Mouse (Mus musculus): Measurements from ENCODE around the gene 1520401A03Rik.
"Not testable (repeated sequence)": the region's sequence is repeated elsewhere in the genome, so short reads cannot be mapped to it uniquely, and the experiment has no call there.

The 1520401A03Rik gene

DNA sequence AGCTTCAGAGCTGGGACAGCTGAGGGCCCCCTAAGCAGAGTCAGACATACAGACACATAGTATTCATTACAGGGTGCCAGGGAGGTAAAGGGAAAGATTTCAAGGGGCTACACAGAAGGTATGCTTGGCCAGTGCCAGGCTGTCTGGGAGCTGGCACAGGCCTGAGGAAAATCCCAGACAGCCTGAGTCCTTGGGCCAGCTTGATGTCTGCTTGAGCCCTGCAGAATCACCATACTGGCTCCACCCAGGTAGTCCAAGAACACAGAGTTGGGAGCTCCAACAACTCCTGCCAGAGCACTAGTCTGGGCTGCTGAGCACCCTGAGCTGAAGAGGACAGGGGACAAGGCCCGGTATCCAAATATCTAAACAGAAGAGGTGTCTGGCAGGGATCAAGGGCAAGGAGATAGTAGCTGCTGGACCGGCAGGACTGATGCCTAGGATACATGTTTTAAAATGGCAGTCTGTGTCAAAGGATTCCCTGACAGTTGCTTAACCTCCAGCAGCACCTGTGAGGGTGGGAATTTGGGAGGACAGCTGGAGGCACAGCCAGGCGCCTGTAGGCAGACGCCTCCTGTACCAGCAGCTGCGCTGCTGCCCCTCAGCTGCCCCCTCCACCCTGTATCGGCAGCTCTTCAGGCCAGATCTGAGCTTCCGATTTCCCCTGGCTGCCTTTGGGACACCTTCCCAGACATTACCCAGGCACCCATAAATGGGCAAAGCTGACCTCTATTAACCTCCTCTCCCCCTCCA, at the start of gene 1520401A03Rik:
1520401A03Rik (minus strand) TSS at position 408 of the 750 bp plus-strand sequence.
- no peak for DNase-seq (ENCODE audit: low spot score)

- not testable (repeated sequence) for DNase-seq (ENCODE audit: low spot score)
Observed at GRCm38 (mm10) chr17:23772219-23772556, 49.6 kb upstream of the 1520401A03Rik start.

DNA sequence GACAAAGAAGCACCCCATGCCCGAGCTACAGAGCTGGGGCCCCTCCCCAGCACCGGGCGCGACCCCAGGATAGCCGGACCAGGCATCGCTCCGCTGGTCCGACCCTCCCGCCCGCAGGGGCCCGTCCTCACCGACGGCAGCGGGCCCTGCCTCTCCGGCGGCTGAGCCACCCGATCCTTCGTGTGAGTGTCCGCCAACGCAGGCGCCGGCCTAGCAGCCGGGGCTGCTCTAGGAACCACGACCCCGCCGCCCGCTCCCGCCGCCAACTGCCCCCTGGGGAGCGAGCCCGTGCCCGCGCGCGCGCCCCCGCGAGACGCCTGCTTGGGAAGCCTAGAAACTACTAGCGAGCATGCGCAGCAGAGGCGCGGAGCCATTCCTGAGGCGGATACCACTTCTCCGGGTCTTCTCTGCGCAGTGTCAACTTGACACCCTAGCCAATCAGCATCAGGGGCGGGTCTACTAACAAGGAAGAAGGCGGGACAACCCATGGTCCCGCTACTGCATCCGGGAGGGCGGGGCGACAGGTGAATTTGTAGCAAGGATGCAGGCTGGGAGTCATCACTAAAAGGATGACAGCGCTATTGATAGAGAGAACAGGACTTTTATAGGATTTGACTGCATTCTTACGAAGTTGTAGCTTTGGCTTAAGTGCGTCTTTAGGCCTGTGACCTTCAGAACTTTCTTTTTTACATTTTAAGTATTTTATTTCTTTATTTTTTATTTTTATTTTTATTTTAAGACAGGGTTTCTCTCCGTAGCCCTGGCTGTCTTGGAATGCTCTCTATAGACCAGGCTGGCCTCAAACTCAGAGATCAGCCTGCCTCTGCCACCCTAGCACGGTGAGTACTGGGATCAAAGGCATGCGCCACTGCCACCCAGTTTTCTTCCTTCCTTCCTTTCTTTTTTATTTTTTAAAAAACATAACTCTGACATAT, 49.0 kb upstream of the 1520401A03Rik start, which contains the start of gene Flywch1:
Flywch1 (minus strand) TSS at position 319 of the 935 bp plus-strand sequence.
- peak; percentile 97 for DNase-seq (ENCODE audit: low spot score)

DNA sequence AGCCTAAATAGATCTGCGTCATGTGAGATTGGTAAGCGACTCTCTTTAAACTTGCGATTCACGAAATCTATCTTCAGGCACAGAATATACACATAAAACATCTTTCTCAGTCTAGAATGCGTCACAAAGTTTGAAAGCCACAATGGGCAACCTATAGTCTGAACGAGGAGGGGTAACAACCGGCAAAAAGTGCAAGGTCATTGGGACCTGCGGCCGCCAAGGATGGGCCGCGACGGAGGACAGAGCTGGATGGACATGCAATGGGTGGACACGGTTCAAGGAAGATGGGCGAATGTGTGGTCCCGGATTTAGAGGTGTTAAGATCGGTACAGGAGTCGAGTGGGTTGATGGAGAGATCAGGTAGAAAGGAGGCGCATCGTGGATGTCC, 48.3 kb upstream of the 1520401A03Rik start:
- no peak for DNase-seq (ENCODE audit: low spot score)

DNA sequence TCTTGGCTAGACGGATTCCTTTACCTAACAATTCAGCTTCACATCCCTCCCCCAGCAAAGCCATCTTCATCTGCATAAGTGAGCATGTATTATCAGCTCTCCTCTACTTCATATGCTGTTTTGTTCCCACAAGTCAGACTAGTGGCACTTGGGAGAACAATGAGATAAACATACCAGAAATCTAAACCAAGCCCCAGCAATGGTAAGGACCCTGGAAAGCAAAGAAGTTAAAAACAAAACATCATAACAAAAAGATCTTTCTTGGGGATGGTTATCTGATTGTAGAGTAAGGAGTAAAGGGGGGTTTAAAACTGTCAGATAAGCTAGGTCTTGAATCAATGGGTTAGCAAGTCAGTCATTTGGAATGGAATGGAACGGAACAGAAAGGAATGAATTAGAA, 47.9 kb upstream of the 1520401A03Rik start:
- no peak for DNase-seq (ENCODE audit: low spot score)

- no peak for DNase-seq (ENCODE audit: low spot score)
Observed at GRCm38 (mm10) chr17:23762976-23763375, 40.4 kb upstream of the 1520401A03Rik start.

GRCm38 (mm10) chr17:23761155-23761554, 38.6 kb upstream of the 1520401A03Rik start:
- no peak for DNase-seq (ENCODE audit: low spot score)

DNA sequence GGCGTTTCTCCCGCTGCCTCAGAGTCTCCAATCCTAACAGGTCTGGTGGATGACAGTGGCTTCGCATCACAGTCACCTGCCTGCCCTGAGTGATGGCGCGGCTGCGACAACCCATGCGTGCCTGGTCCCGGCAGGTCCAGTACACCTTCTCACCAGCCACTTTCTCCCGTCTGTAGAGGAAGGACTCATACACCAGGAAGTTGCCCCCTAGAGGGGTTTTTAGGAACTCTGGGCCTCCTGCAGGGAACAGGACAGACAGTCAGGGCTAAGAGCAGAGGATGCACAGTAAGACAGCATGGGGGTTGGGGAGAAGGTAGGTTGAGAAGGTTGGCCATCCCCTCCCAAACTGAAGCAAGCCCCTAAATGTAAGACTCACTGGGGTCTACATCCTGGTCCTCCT, 37.6 kb upstream of the 1520401A03Rik start:
- no peak for DNase-seq (ENCODE audit: low spot score)

- DNase-seq (ENCODE audit: low spot score): no peak
Observed at GRCm38 (mm10) chr17:23758801-23759200, 36.2 kb upstream of the 1520401A03Rik start.

- no peak for DNase-seq (ENCODE audit: low spot score)
Observed at GRCm38 (mm10) chr17:23757581-23757980, 35.0 kb upstream of the 1520401A03Rik start.

DNA sequence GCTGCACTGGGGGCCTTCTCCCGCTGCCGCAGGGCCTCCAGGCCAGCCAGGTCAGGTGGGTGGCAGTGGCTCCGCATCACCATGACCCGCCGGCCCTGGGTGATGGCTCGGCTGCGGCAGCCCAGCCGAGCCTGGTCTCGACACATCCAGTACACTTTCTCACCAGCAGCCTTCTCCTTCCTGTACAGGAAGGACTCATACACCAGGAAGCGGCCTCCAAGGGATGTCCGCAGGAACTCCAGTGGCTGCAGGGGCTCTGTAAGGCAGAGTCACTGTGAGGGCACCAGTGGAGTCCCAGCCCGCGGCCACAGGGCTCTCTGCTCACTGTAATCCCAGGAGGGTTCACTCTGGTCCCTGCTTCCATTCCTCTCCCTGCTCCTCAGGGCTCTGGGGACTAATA, 33.1 kb upstream of the 1520401A03Rik start:
- DNase-seq (ENCODE audit: low spot score): no peak

- no peak for DNase-seq (ENCODE audit: low spot score)
Observed at GRCm38 (mm10) chr17:23749400-23750191, 27.0 kb upstream of the 1520401A03Rik start.

DNA sequence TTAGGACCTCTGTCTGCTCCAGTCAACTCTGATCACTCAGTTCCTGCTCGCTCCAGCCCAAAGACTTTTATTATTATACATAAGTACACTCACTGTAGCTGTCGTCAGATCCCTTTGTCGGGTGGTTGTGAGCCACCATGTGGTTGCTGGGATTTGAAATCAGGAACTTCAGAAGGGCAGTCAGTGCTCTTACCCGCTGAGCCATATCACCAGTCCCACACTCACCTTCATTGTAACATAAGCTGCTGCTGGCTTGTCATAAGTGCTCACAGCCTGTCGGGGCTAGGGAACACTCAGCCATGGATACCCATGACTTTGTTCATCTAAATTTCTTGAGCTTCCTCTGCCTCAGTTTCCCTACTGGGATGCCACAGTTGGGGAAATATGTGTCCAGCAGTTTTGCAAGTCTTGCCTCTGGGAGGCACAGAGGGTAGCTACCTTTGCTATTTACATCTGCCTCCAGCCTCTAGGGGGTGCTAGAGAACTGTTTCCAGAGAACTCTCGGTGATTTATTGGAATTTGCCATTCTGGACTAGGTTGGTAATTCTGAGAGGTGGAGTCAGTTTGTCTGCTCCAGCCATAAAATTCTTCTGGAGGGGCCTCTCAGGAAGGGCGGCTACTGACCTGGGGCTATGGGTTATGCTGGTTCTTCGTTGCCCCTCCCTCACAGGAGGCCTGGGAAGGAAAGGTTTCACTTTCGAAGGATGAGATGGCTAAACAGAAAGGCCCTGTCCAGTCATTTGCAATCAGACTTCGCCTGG, 26.2 kb upstream of the 1520401A03Rik start:
- no peak for DNase-seq (ENCODE audit: low spot score)

DNA sequence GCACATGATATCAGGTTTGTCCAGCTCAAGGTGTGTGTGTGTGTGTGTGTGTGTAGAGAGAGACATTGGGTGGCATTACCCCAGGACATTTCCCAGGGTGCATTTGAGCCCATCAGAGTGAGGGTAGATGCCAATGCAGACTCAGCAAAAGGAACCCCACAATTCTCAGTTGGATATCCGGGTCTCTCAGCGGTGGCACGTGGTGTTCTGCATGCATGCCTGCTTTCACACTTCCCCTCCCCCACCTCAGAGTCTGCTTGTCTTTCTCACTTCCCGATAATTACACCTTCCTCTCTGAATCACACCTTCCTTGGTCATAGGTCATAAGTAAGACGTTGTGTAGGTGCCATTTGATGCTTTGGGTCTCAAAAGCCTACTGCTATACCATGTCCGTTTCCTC, 25.4 kb upstream of the 1520401A03Rik start:
- DNase-seq (ENCODE audit: low spot score): no peak

- DNase-seq (ENCODE audit: low spot score): no peak
Observed at GRCm38 (mm10) chr17:23747471-23747870, 24.9 kb upstream of the 1520401A03Rik start.

- no peak for DNase-seq (ENCODE audit: low spot score)
Observed at GRCm38 (mm10) chr17:23746767-23747166, 24.2 kb upstream of the 1520401A03Rik start.

DNA sequence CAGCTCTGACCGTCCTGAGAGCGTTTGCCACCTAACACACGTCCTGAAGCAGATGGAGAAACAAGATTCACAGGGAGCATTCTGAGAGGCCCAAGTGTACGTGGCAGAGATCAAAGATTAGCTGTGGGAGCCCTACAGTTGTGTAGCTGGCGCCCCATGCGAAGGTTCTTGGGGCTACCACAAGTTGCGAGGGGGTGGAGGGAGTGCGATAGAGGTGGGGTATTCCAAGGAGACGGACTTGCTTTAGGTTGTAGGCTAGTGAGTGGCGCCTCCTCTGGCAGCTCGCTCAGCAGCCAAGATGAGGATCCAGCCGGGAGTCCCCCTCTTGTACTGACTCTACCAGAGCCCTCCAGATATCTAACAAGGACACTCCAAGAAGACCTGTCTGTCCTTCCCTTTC, 23.7 kb upstream of the 1520401A03Rik start:
- no peak for DNase-seq (ENCODE audit: low spot score)

- DNase-seq (ENCODE audit: low spot score): no peak
Observed at GRCm38 (mm10) chr17:23745301-23746251, 23.0 kb upstream of the 1520401A03Rik start, which contains the start of gene Kremen2. Gene Kremen2 (minus strand): TSS chr17:23745833.

DNA sequence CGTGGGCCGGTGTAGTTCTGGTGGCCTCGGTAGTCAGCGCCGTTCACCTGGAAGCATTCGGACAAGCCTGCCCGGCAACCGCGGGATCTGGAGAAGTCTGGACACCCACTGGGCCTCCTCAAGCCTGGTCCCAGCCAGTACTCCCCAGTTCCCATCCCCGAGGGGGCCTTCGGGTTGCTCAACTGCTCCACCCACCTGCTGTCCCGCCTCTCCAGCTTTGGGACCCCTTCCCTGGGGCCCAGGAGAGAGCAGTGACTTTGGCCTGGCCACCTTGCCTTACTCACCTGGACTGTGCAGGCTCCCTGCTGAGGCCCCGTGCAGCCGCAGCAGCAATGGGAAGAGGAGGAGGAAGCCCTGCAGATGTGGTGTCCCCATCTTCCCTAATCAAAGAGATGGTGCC, 22.1 kb upstream of the 1520401A03Rik start:
- no peak for DNase-seq (ENCODE audit: low spot score)

- no peak for DNase-seq (ENCODE audit: low spot score)
Observed at GRCm38 (mm10) chr17:23744076-23744475, 21.5 kb upstream of the 1520401A03Rik start.
